Comparison of ENCODE assay signal across 7 mouse cellular contexts in genomic region chr4:48584421-48585240, GRCm38 (mm10). TPM values are rescaled to one million over a fixed set of nuclear protein-coding genes. Genes with fewer than 3 reads are reported as not detected.
A peak's percentile ranks its signal among the peaks of the same experiment; 100 is the strongest.
DNase-seq lines count a peak whose midpoint lies in the region; ATAC-seq lines count a peak whose summit lies in the region.

Gene Tmeff1 (plus strand): TSS chr4:48585174.

- under 1% methylated on average over 16 of the region's 64 CpGs for WGBS in embryonic facial prominence, embryonic 14.5 days
- WGBS in hindbrain, embryonic 12.5 days: 1% methylated on average over 31 of the region's 64 CpGs
- WGBS in midbrain, embryonic 11.5 days: under 1% methylated on average over 59 of the region's 64 CpGs

- H3K27ac ChIP-seq in embryonic facial prominence, embryonic 14.5 days (replicated peaks; ENCODE audit: low read depth, low read length): peak within 1 kb of the TSS; percentile 96
- H3K27ac ChIP-seq in hindbrain, embryonic 12.5 days: peak within 1 kb of the TSS; percentile 99
- peak within 1 kb of the TSS; percentile 97 for H3K27ac ChIP-seq in midbrain, embryonic 11.5 days (ENCODE audit: low read depth, low read length)

- peaks cover 10% of the 10 kb centered on the region for H3K4me1 ChIP-seq in embryonic facial prominence, embryonic 14.5 days (ENCODE audit: control insufficient read depth, insufficient read depth, low read length)
- peaks cover 19% of the 10 kb centered on the region for H3K4me1 ChIP-seq in hindbrain, embryonic 12.5 days
- peaks cover 7% of the 10 kb centered on the region; the same call in 1 of the 2 replicates for H3K4me1 ChIP-seq in midbrain, embryonic 11.5 days (ENCODE audit: control insufficient read depth, insufficient read depth, low read length)

- no peaks in the 10 kb centered on the region for H3K27me3 ChIP-seq in embryonic facial prominence, embryonic 14.5 days (replicated peaks; ENCODE audit: control insufficient read depth, insufficient read depth, low read length)
- no peaks in the 10 kb centered on the region for H3K27me3 ChIP-seq in hindbrain, embryonic 12.5 days
- no peaks in the 10 kb centered on the region for H3K27me3 ChIP-seq in midbrain, embryonic 11.5 days (ENCODE audit: control insufficient read depth, insufficient read depth, low read length)

- H3K36me3 ChIP-seq in embryonic facial prominence, embryonic 14.5 days (ENCODE audit: control insufficient read depth, insufficient read depth, low read length): peaks cover 4% of the 10 kb centered on the region; the same call in 1 of the 2 replicates
- H3K36me3 ChIP-seq in hindbrain, embryonic 12.5 days: no peaks in the 10 kb centered on the region
- no peaks in the 10 kb centered on the region; the same call in 1 of the 2 replicates for H3K36me3 ChIP-seq in midbrain, embryonic 11.5 days (ENCODE audit: control insufficient read depth, insufficient read depth, low read length)

- H3K4me3 ChIP-seq in embryonic facial prominence, embryonic 14.5 days (ENCODE audit: low read depth, low read length): peak within 1 kb of the TSS; percentile 72
- peak within 1 kb of the TSS; percentile 81 for H3K4me3 ChIP-seq in hindbrain, embryonic 12.5 days
- peak within 1 kb of the TSS; percentile 80 for H3K4me3 ChIP-seq in midbrain, embryonic 11.5 days (ENCODE audit: low read depth, low read length)

- ATAC-seq in embryonic facial prominence, embryonic 14.5 days (ENCODE audit: low read depth): peak; percentile 80
- ATAC-seq in hindbrain, embryonic 12.5 days (ENCODE audit: low FRiP score): peak; percentile 86
- peak; percentile 86 for ATAC-seq in midbrain, embryonic 11.5 days (ENCODE audit: low FRiP score)

- peak; percentile 18 for DNase-seq in A20 (ENCODE audit: low read depth, low spot score)
- peak; percentile 85 for DNase-seq in ES-CJ7 (ENCODE audit: low read depth, low spot score)
- peak; percentile 89 for DNase-seq in embryonic facial prominence, embryonic 14.5 days (ENCODE audit: low spot score)
- peak; percentile 39 to 50 for DNase-seq in left cerebral cortex, postnatal 25 days (ENCODE audit: low spot score in 2 of 2)
- peak; percentile 98 for DNase-seq in midbrain, embryonic 11.5 days (ENCODE audit: low spot score, missing footprints)
- DNase-seq in testis, postnatal 10 days (ENCODE audit: low spot score): peak; percentile 78

- peak within 1 kb of the TSS; percentile 98 for H3K9ac ChIP-seq in embryonic facial prominence, embryonic 14.5 days (ENCODE audit: low read depth, low read length)
- peak within 1 kb of the TSS; percentile 93 for H3K9ac ChIP-seq in hindbrain, embryonic 12.5 days
- H3K9ac ChIP-seq in midbrain, embryonic 11.5 days (ENCODE audit: low read length): peak within 1 kb of the TSS; percentile 99

- peak within 1 kb of the TSS; percentile 72 for H3K4me2 ChIP-seq in embryonic facial prominence, embryonic 14.5 days (ENCODE audit: low read depth, low read length)
- H3K4me2 ChIP-seq in hindbrain, embryonic 12.5 days (replicated peaks): peak within 1 kb of the TSS; percentile 80
- H3K4me2 ChIP-seq in midbrain, embryonic 11.5 days: peak within 1 kb of the TSS; percentile 52

- no peaks in the 10 kb centered on the region for H3K9me3 ChIP-seq in embryonic facial prominence, embryonic 14.5 days (ENCODE audit: control insufficient read depth, low read length)
- no peaks in the 10 kb centered on the region for H3K9me3 ChIP-seq in hindbrain, embryonic 12.5 days (replicated peaks)
- peaks cover 4% of the 10 kb centered on the region; the same call in 1 of the 2 replicates for H3K9me3 ChIP-seq in midbrain, embryonic 11.5 days (ENCODE audit: control insufficient read depth, low read length)

- intact Hi-C loops in left cerebral cortex, postnatal 25 days (cut with DNase I): loop anchor here (2.0 to 5.0 kb wide), 3 partner anchors 42 to 96 kb away; partner anchors contain the start of gene Cavin4

RNA-seq across cellular contexts. Expression of gene Tmeff1, which starts in this region (rescaled TPM):
- polyA plus RNA-seq in embryonic facial prominence, embryonic 14.5 days (2014; fragmentation: Nextera tagmentation; extraction: Ambion mirVana): 61.4 and 70.2 TPM in 2 replicates
- polyA plus RNA-seq in hindbrain, embryonic 12.5 days (2016; fragmentation: Nextera tagmentation; extraction: Ambion mirVana): 295 and 300 TPM in 2 replicates
- 100 to 1,000 TPM; 118 to 124 TPM for total RNA-seq in left cerebral cortex, postnatal 25 days (2021)
- 258 TPM in 2 replicates for polyA plus RNA-seq in midbrain, embryonic 11.5 days (2014; fragmentation: Nextera tagmentation; extraction: Ambion mirVana)

Comparison
In these comparisons a context has a peak if more than half of its experiments do, and no peak if none do; other contexts are left out.
1. Peak in every context shown above with its lines: DNase-seq, ATAC-seq, H3K4me3 ChIP-seq and H3K27ac ChIP-seq.
2. DNase-seq: peak in every context shown above with its lines; median percentile 98 in midbrain, embryonic 11.5 days; 89 in embryonic facial prominence, embryonic 14.5 days; 85 in ES-CJ7; 78 in testis, postnatal 10 days; 44 in left cerebral cortex, postnatal 25 days; 18 in A20.